Mouse (Mus musculus): ENCODE results near the gene Tmem265.

DNA sequence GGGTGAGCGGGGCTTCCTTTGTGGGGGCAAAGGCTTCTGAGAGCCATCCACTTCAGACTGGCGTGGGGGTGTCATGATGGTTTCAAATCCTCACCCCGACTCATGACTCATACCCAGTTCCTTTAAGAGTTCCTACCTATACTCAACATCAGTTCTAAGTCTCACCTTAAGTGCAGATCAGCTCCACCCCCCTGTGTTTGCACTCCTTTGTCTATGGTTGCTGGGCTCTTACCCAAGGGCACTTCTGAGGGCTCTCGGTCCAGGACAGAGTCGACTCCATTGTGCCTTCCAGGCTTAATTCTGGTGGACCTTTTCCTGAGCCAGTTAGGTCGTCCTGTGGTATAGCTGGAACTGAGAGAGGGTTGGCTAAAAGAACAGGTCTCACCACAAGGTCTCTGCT lies 46.0 kb downstream of the Tmem265 start:
- TF ChIP-seq GATA1 (IDR thresholded peaks at IDR 0.05; ENCODE audit: borderline replicate concordance, low read length) (no peak), CTCF (IDR thresholded peaks at IDR 0.05; ENCODE audit: low read depth, low read length) (no peak), POLR2AphosphoS5 (IDR thresholded peaks at IDR 0.05; ENCODE audit: insufficient replicate concordance, low read depth, low read length) (no peak), TAL1 (conservative IDR thresholded peaks at IDR 0.05; ENCODE audit: low read depth, low read length) (no peak)

Measured in G1E (cell line).